8 mouse cellular contexts compared by ENCODE assay signal in the genomic region with DNA sequence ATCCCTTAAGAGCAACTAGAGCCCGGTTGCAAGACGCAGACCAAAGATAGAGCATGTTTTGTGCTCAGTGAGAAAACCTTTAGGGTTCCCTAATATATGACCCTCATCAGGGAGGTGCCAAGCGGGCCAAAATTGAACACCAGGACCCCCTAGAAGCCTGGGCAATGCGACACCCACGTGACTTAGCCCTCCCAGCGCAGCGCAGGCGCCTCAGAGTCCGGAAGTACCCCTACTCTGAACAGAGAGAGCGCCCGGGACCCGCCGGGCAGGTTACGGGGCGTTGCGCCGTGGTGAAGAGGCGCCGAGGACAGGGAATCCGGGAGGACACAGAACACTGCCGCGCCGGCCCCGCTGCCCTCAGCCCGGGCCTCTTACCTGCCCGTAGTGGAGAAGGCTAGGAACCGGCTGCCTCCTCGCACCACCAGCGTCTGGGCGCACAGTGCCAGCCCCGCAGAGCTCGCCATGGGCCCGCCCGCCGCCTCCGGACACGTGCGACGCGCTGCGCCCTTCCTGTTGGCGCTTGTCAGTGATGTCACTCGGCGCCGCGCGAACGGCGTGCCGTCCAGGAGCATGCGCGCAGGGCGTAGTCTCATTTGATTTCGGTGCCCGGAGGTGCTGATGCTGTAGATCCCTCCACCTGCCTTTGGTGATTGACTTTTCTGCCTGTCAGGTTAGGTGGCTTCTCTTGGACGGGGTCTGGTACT. TPM values are rescaled to one million over a fixed set of nuclear protein-coding genes. Genes with fewer than 3 reads are reported as not detected.
A peak's percentile ranks its signal among the peaks of the same experiment; 100 is the strongest.
DNase-seq lines count a peak whose midpoint lies in the region; ATAC-seq and TF ChIP-seq lines count a peak whose summit lies in the region.

No protein-coding gene starts in this region.

- no peaks in the 10 kb centered on the region for H3K27me3 ChIP-seq in CH12.LX (replicated peaks)
- H3K27me3 ChIP-seq in forebrain, embryonic 12.5 days: no peaks in the 10 kb centered on the region; the same call in 1 of the 2 replicates
- no peaks in the 10 kb centered on the region for H3K27me3 ChIP-seq in liver, postnatal 0 days (ENCODE audit: insufficient read depth, low read length)
- no peaks in the 10 kb centered on the region for H3K27me3 ChIP-seq in neural tube, embryonic 14.5 days (ENCODE audit: control insufficient read depth, insufficient read depth, low read length)

- no peak for TF ChIP-seq CTCF in CH12.LX (conservative IDR thresholded peaks at IDR 0.05 in 1 of 2, IDR thresholded peaks at IDR 0.05 in 1 of 2; ENCODE audit: low read depth in 2 of 2, low read length in 2 of 2)
- TF ChIP-seq CTCF in liver, postnatal 0 days (IDR thresholded peaks at IDR 0.05; ENCODE audit: low read depth): no peak

- ATAC-seq in forebrain, embryonic 12.5 days (ENCODE audit: low FRiP score): peak; percentile 95
- ATAC-seq in liver, postnatal 0 days: peak; percentile 99
- ATAC-seq in neural tube, embryonic 14.5 days (ENCODE audit: low read depth): peak; percentile 95

- TF ChIP-seq POLR2A in CH12.LX (IDR thresholded peaks at IDR 0.05; ENCODE audit: low read depth, low read length): peak; percentile 87

- TF ChIP-seq EP300 in CH12.LX (IDR thresholded peaks at IDR 0.05; ENCODE audit: low read length): no peak
- TF ChIP-seq EP300 in liver, postnatal 0 days (IDR thresholded peaks at IDR 0.05; ENCODE audit: low read depth): no peak

- no peak for TF ChIP-seq RAD21 in CH12.LX (IDR thresholded peaks at IDR 0.05; ENCODE audit: low read depth, low read length)

- H3K9ac ChIP-seq in CH12.LX (ENCODE audit: insufficient read depth, low read depth): peak overlapping the region; percentile 88
- H3K9ac ChIP-seq in forebrain, embryonic 12.5 days: peak overlapping the region; percentile 70
- H3K9ac ChIP-seq in liver, postnatal 0 days (replicated peaks): peak overlapping the region; percentile 92
- H3K9ac ChIP-seq in neural tube, embryonic 14.5 days (replicated peaks; ENCODE audit: low read depth, low read length): peak overlapping the region; percentile 65

- peaks cover 0 to 30% of the 10 kb centered on the region in 2 experiments; a peak in 3 of 4 replicates for H3K4me1 ChIP-seq in CH12.LX (ENCODE audit: control insufficient read depth in 1 of 2, insufficient read depth in 2 of 2)
- peaks cover 12% of the 10 kb centered on the region for H3K4me1 ChIP-seq in forebrain, embryonic 12.5 days
- peaks cover 14% of the 10 kb centered on the region for H3K4me1 ChIP-seq in liver, postnatal 0 days (ENCODE audit: insufficient read depth)
- H3K4me1 ChIP-seq in neural tube, embryonic 14.5 days (ENCODE audit: control insufficient read depth, insufficient read depth, low read length): peaks cover 12% of the 10 kb centered on the region

- H3K4me3 ChIP-seq in CH12.LX (replicated peaks in 1 of 3; ENCODE audit: low read depth in 2 of 3, low read length in 2 of 3, poor library complexity in 1 of 3): peak overlapping the region; percentile 87 to 90 (median 89)
- peak overlapping the region; percentile 85 for H3K4me3 ChIP-seq in forebrain, embryonic 12.5 days (replicated peaks)
- peak overlapping the region; percentile 92 for H3K4me3 ChIP-seq in liver, postnatal 0 days (ENCODE audit: low read depth, low read length)
- peak overlapping the region; percentile 83 for H3K4me3 ChIP-seq in neural tube, embryonic 14.5 days (ENCODE audit: low read depth, low read length)

- H3K4me2 ChIP-seq in CH12.LX (ENCODE audit: insufficient read depth, low read depth, poor library complexity, severe bottlenecking): peak overlapping the region; percentile 89
- peak overlapping the region; percentile 82 for H3K4me2 ChIP-seq in forebrain, embryonic 12.5 days
- peak overlapping the region; percentile 97 for H3K4me2 ChIP-seq in liver, postnatal 0 days (ENCODE audit: low read depth, low read length)
- H3K4me2 ChIP-seq in neural tube, embryonic 14.5 days (ENCODE audit: low read depth, low read length): peak overlapping the region; percentile 79

- in situ Hi-C loops in CH12.LX (cut with MboI; ENCODE audit: low pct_ligation_motif_present, low pct_unique_long_range_greater_than_20kb, low sequenced_read_pairs): loop anchor here (10.0 kb wide), 1 partner anchor 153 kb away; no protein-coding TSS in a partner anchor

- H3K36me3 ChIP-seq in CH12.LX (replicated peaks in 1 of 2; ENCODE audit: control insufficient read depth in 1 of 2, insufficient read depth in 1 of 2, low read length in 1 of 2): peaks cover 33 to 36% of the 10 kb centered on the region in 2 experiments
- peaks cover 34% of the 10 kb centered on the region for H3K36me3 ChIP-seq in forebrain, embryonic 12.5 days (replicated peaks)
- H3K36me3 ChIP-seq in liver, postnatal 0 days (replicated peaks; ENCODE audit: insufficient read depth, low read length): peaks cover 17% of the 10 kb centered on the region
- H3K36me3 ChIP-seq in neural tube, embryonic 14.5 days (ENCODE audit: control insufficient read depth, insufficient read depth, low read length): peaks cover 14% of the 10 kb centered on the region; the same call in 1 of the 2 replicates

- dilution Hi-C loops in CH12.LX (cut with MboI; ENCODE audit: extremely low pct_ligation_motif_present, extremely low pct_unique_long_range_greater_than_20kb, low sequenced_read_pairs): no loop called here

- intact Hi-C loops in heart, postnatal 10 days (cut with DNase I): loop anchor here (5.0 kb wide), 1 partner anchor 145 kb away; a partner anchor contains a TSS

- WGBS in forebrain, embryonic 12.5 days: under 1% methylated on average over 56 of the region's 56 CpGs
- under 1% methylated on average over 56 of the region's 56 CpGs for WGBS in large intestine, adult 2 months
- under 1% methylated on average over 55 of the region's 56 CpGs for WGBS in liver, postnatal 0 days (ENCODE audit: insufficient replicate concordance)
- WGBS in neural tube, embryonic 14.5 days: 0% methylated on average over 51 of the region's 56 CpGs

- H3K9me3 ChIP-seq in CH12.LX (replicated peaks; ENCODE audit: low read length): no peaks in the 10 kb centered on the region
- no peaks in the 10 kb centered on the region for H3K9me3 ChIP-seq in forebrain, embryonic 12.5 days
- H3K9me3 ChIP-seq in liver, postnatal 0 days (ENCODE audit: low read length): no peaks in the 10 kb centered on the region
- H3K9me3 ChIP-seq in neural tube, embryonic 14.5 days (ENCODE audit: control insufficient read depth, low read length): no peaks in the 10 kb centered on the region

- no peak overlapping the region for H3K27ac ChIP-seq in CH12.LX (ENCODE audit: insufficient read depth, low read depth)
- peak overlapping the region; percentile 78 for H3K27ac ChIP-seq in forebrain, embryonic 12.5 days
- peak overlapping the region; percentile 85 for H3K27ac ChIP-seq in liver, postnatal 0 days (ENCODE audit: low read depth)
- peak overlapping the region; percentile 78 for H3K27ac ChIP-seq in neural tube, embryonic 14.5 days (ENCODE audit: low read depth, low read length)

- peak; percentile 92 for DNase-seq in CH12.LX (ENCODE audit: extremely low read depth)
- peak; percentile 84 for DNase-seq in c-Kit-positive CD71-positive TER-119-negative erythroid progenitor cells, embryonic 14.5 days (ENCODE audit: low read depth)
- peak; percentile 89 to 90 for DNase-seq in heart, postnatal 10 days
- peak; percentile 61 for DNase-seq in large intestine, adult 2 months (ENCODE audit: low read depth, low spot score)
- peak; percentile 92 for DNase-seq in liver, postnatal 0 days
- DNase-seq in testis, postnatal 10 days (ENCODE audit: low spot score): peak; percentile 91

- H3K79me2 ChIP-seq in CH12.LX (replicated peaks; ENCODE audit: control insufficient read depth, extremely low read depth, insufficient read depth, poor library complexity, severe bottlenecking): peaks cover 24% of the 10 kb centered on the region

TF ChIP-seq in CH12.LX, 34 proteins besides CTCF, POLR2A, EP300 and RAD21 (continues in another document):
- TF ChIP-seq PAX5 (IDR thresholded peaks at IDR 0.05; ENCODE audit: low read length): no peak
- peak; percentile 66; the same call in 1 of the 2 replicates for TF ChIP-seq E2F4 (IDR thresholded peaks at IDR 0.05; ENCODE audit: insufficient replicate concordance, low read depth, low read length)
- no peak for TF ChIP-seq JUND (conservative IDR thresholded peaks at IDR 0.05; ENCODE audit: low read depth, low read length)
- TF ChIP-seq TBP (conservative IDR thresholded peaks at IDR 0.05; ENCODE audit: low read depth, low read length): peak; percentile 74; the same call in 1 of the 2 replicates
- TF ChIP-seq ZKSCAN1 (IDR thresholded peaks at IDR 0.05; ENCODE audit: borderline replicate concordance, low read depth, low read length): no peak
- no peak for TF ChIP-seq CHD1 (IDR thresholded peaks at IDR 0.05; ENCODE audit: low read depth, low read length)

RNA-seq across cellular contexts. Expression of a gene that starts 7.8 kb away (rescaled TPM):
- total RNA-seq in CH12.LX (2012; rRNA removed): 56.2 and 72.4 TPM in 2 replicates
- total RNA-seq in CH12.LX (2014; rRNA removed): 48.3 and 49.0 TPM in 2 replicates
- 51.4 and 61.7 TPM in 2 replicates for polyA plus RNA-seq in CH12.LX (2012; ENCODE audit: insufficient read length, low read depth)
- 43.2 and 45.6 TPM in 2 replicates for polyA plus RNA-seq in forebrain, embryonic 12.5 days (2016; fragmentation: Nextera tagmentation; extraction: Ambion mirVana)
- total RNA-seq in heart, postnatal 10 days (2021): 10 to 100 TPM; 11.8 to 11.9 TPM
- 20.7 and 22.7 TPM in 2 replicates for polyA plus RNA-seq in large intestine, adult 2 months (2012; rRNA removed)
- 8.9 and 10.0 TPM in 2 replicates for polyA plus RNA-seq in liver, postnatal 0 days (2015; fragmentation: Nextera tagmentation; extraction: Ambion mirVana)
- 29.9 and 33.1 TPM in 2 replicates for polyA plus RNA-seq in neural tube, embryonic 14.5 days (2014; fragmentation: Nextera tagmentation; extraction: Ambion mirVana)

RNA-seq across cellular contexts. Expression of a gene that starts 8.0 kb away (rescaled TPM):
- total RNA-seq in CH12.LX (2012; rRNA removed): 357 and 409 TPM in 2 replicates
- total RNA-seq in CH12.LX (2014; rRNA removed): 298 and 303 TPM in 2 replicates
- polyA plus RNA-seq in CH12.LX (2012; ENCODE audit: insufficient read length, low read depth): 272 and 292 TPM in 2 replicates
- 248 TPM in 2 replicates for polyA plus RNA-seq in forebrain, embryonic 12.5 days (2016; fragmentation: Nextera tagmentation; extraction: Ambion mirVana)
- 1,000 to 10,000 TPM; 1,163 to 1,168 TPM for total RNA-seq in heart, postnatal 10 days (2021)
- 257 and 281 TPM in 2 replicates for polyA plus RNA-seq in large intestine, adult 2 months (2012; rRNA removed)
- polyA plus RNA-seq in liver, postnatal 0 days (2015; fragmentation: Nextera tagmentation; extraction: Ambion mirVana): 213 and 215 TPM in 2 replicates
- 422 and 513 TPM in 2 replicates for polyA plus RNA-seq in neural tube, embryonic 14.5 days (2014; fragmentation: Nextera tagmentation; extraction: Ambion mirVana)

RNA-seq across cellular contexts. Expression of a gene that starts 52.6 kb away (rescaled TPM):
- total RNA-seq in CH12.LX (2012; rRNA removed) (20.5 TPM in 2 replicates), CH12.LX (2014; rRNA removed) (22.3 and 25.7 TPM in 2 replicates)
- 15.1 and 16.7 TPM in 2 replicates for polyA plus RNA-seq in CH12.LX (2012; ENCODE audit: insufficient read length, low read depth)
- polyA plus RNA-seq in forebrain, embryonic 12.5 days (2016; fragmentation: Nextera tagmentation; extraction: Ambion mirVana): 30.6 and 31.3 TPM in 2 replicates
- total RNA-seq in heart, postnatal 10 days (2021): 10 to 100 TPM; 13.5 to 16.2 TPM
- polyA plus RNA-seq in large intestine, adult 2 months (2012; rRNA removed): 11.6 and 21.1 TPM in 2 replicates
- 5.5 and 6.1 TPM in 2 replicates for polyA plus RNA-seq in liver, postnatal 0 days (2015; fragmentation: Nextera tagmentation; extraction: Ambion mirVana)
- polyA plus RNA-seq in neural tube, embryonic 14.5 days (2014; fragmentation: Nextera tagmentation; extraction: Ambion mirVana): 60.2 and 64.9 TPM in 2 replicates
